Mouse (Mus musculus) cortical plate, adult 2 months (tissue): ENCODE data around the gene Traf3ip2. TPM values are rescaled to one million over a fixed set of nuclear protein-coding genes. Genes with fewer than 3 reads are reported as not detected.

Experiments used
- H3K27ac ChIP-seq: fragments of 200-500 bp; 2 replicates; pipeline ENCODE4 v1.5.1; 2012; ENCODE audit warnings: low read length, control low read depth, inconsistent platforms; ENCODE audit not compliant: insufficient read depth
- H3K4me1 ChIP-seq: fragments of 200-500 bp; 2 replicates; pipeline ENCODE4 v1.6.1; 2011; ENCODE audit warnings: low read length; ENCODE audit not compliant: control insufficient read depth, insufficient read depth
- H3K4me3 ChIP-seq: fragments of 200-500 bp; 2 replicates; pipeline ENCODE4 v1.5.1; 2011; ENCODE audit warnings: mild to moderate bottlenecking, low read length, control low read depth; ENCODE audit not compliant: insufficient read depth
- CTCF ChIP-seq: fragments of 200-500 bp; IDR thresholded peaks from 2 replicates; pipeline ENCODE4 v1.5.1; 2011; ENCODE audit warnings: mild to moderate bottlenecking, control low read depth, low read length; ENCODE audit not compliant: insufficient read depth; ENCODE audit errors: extremely low read depth
- POLR2A ChIP-seq: fragments of 200-500 bp; IDR thresholded peaks from 2 replicates; pipeline ENCODE4 v1.6.1; 2011; ENCODE audit warnings: mild to moderate bottlenecking, low read length, control low read depth; ENCODE audit not compliant: insufficient read depth; ENCODE audit errors: extremely low read depth
- polyA plus RNA-seq: library from polyadenylated mRNA; depleted of rRNA; stranded (reverse); fragments of >200 nt; gene quantifications from 2 replicates; pipeline ENCODE4 v1.2.3, GENCODE M21; 2012

Traf3ip2 gene
- polyA plus RNA-seq, 1 experiment, result 1.3 TPM

- Histone ChIP-seq H3K4me1 (no peaks in the 10 kb centered on the region), H3K4me3 (no peak overlapping the region), H3K27ac (no peak overlapping the region)
- no peak for TF ChIP-seq POLR2A
- no peak for TF ChIP-seq CTCF
Observed at GRCm38 (mm10) chr10:39599601-39600000, 13.1 kb upstream of the Traf3ip2 start.

DNA sequence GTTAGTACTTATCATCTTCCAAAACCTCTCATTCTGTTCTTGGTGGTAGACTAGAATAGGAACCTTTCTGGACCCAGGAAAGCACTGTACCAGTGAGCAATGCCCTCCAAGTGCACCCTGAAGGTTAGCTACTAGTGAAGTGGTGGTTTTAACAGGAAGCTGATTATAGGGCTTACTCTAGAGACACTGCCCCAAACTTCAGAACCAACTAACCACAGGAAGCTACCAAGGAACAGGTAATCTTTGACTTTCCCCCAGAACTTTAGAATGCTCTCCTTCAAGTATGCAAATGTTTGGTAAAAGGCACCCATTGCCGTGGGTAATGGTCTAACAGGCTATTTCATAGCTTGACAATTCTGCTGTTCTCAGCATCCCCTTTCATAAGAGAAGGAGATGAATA, 12.6 kb upstream of the Traf3ip2 start:
- Histone ChIP-seq H3K27ac (no peak overlapping the region), H3K4me3 (no peak overlapping the region), H3K4me1 (no peaks in the 10 kb centered on the region)
- no peak for TF ChIP-seq CTCF

- Histone ChIP-seq H3K4me3 (no peak overlapping the region), H3K27ac (no peak overlapping the region), H3K4me1 (no peaks in the 10 kb centered on the region)
- TF ChIP-seq POLR2A, result no peak
- no peak for TF ChIP-seq CTCF
Observed at GRCm38 (mm10) chr10:39601068-39601467, 11.7 kb upstream of the Traf3ip2 start.

- no peak overlapping the region for H3K4me3 ChIP-seq
- TF ChIP-seq CTCF (no peak), POLR2A (no peak)
- no peaks in the 10 kb centered on the region for H3K4me1 ChIP-seq
- H3K27ac ChIP-seq, result no peak overlapping the region
Observed at GRCm38 (mm10) chr10:39606434-39606833, 6.3 kb upstream of the Traf3ip2 start.

- TF ChIP-seq CTCF (no peak), POLR2A (no peak)
- Histone ChIP-seq H3K4me1 (no peaks in the 10 kb centered on the region), H3K4me3 (no peak overlapping the region), H3K27ac (no peak overlapping the region)
Observed at GRCm38 (mm10) chr10:39611234-39611633, 1.5 kb upstream of the Traf3ip2 start.

DNA sequence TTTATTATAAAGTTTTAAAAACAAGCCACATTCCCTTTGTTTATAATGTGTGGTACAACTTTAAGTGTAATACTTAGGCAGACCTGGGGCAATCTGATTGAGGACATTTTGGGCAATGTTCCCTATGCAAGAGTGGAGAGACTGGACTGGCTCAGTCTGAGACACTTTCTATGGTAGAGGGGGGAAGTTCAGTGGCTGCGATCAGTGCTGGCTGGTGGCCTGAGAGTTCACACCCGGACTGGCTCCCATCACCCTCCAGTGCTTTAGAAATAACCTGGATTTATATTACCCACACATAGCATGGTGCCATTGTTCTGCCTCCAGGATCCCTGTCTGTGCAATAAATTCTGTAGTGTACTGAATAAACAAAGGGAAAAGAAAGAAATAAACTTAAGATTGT, 603 bp upstream of the Traf3ip2 start:
- TF ChIP-seq POLR2A (no peak), CTCF (no peak)
- Histone ChIP-seq H3K4me1 (no peaks in the 10 kb centered on the region), H3K4me3 (no peak overlapping the region), H3K27ac (no peak overlapping the region)

DNA sequence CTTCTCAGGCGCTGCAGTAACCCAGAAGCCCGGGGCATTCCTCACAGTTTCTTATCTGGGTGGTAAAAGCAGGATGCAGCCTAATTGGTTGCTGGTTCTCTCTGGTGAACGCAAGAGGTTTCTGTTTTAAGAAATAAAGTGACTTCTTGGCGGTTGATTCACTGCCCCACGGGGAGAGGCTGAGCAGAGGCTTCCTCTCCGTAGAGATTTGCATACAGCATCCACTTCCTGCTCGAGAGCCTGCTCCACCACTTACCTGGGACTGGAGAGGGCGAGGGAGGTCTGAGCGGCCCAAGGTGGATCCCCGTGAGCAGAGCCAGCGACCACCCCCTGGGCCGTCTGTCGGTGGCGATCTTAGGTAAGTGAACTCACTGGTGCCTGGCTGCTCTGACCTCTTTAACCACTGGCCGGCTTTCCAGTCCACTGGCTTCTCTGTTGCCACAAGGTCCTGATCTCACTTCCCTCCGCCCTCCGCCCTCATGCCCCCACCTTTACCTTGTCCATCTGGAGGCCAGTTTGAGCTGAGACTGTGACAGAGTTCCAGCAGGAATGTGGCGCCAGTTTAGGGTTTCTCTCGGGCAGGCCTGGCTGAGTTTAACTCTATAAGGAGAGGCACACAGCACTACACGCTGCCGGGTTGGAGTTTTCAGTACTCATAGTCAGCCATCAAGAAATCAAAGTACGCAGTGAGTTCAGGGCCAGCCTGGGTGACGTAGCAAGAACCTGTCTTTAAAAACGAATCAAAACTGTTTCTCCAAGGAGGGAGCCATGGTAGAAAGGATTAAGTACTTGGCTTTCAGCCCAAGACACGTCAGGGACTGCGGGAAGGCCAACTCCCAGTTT, 476 bp downstream of the Traf3ip2 start:
- no peaks in the 10 kb centered on the region for H3K4me1 ChIP-seq
- H3K4me3 ChIP-seq, result 0 out of 2 replicates have a peak overlapping the region, but pooled peaks have one; percentile 6
- TF ChIP-seq POLR2A, result no peak
- no peak for TF ChIP-seq CTCF
- 0 out of 2 replicates have a peak overlapping the region, but pooled peaks have one; percentile 0 for H3K27ac ChIP-seq

- Histone ChIP-seq H3K27ac (no peak overlapping the region), H3K4me1 (no peaks in the 10 kb centered on the region), H3K4me3 (no peak overlapping the region)
- no peak for TF ChIP-seq CTCF
- no peak for TF ChIP-seq POLR2A
Observed at GRCm38 (mm10) chr10:39613973-39614372, 1.2 kb downstream of the Traf3ip2 start.

DNA sequence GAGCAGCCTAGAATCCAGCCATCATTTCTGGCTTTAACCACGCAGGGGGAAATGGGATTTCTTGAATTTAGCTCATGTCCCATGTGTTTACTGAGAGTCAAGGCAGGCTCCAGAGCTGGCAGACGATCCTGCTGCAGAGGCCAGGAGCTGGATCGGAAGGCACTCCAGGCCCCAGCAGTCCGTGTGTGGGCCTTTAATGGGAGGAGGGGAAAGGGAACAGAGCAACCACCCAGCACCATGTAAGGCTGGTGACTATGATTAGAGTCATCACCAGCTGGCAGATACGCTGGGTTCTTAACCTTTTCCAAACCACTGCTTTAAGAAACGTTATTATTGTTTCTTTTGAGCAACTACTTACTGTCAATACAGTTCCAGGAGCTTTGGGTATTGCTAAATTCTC, 1.9 kb downstream of the Traf3ip2 start:
- no peaks in the 10 kb centered on the region for H3K4me1 ChIP-seq
- TF ChIP-seq CTCF (no peak), POLR2A (no peak)
- H3K4me3 ChIP-seq, result no peak overlapping the region
- no peak overlapping the region for H3K27ac ChIP-seq

DNA sequence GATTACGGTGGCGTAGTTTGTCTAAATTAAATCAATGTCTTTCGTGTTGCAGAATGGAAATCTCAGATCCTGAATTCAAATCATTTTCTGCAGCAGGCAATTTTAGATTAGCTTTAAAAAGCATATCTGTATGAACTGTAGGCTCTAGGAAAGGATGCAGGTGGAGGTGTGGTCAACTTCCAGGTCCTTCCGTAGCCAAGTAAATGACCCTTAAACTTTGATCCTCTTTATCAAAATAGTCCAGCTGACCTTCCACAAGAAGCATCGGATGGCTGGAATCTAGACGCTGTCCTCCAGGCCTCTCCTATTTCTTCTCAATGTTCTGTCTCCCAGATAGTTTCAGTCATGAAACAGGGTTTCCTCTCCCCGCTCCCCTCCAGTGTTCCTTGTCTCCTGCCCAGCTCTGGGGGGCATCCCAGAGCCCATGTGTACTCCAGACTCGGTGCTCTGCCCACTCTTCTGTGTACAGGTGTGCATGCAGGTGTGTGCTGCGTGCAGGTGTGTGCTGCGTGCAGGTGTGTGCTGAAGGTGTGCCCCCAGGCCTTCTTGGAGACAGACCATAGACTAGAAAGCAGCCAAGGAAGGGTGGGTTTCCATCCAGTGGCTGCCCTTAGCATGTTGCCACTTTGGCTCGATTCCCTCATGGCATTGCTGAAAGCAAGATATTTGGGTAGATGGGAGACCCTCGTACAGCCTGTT, 2.9 kb downstream of the Traf3ip2 start:
- no peaks in the 10 kb centered on the region for H3K4me1 ChIP-seq
- TF ChIP-seq CTCF (no peak), POLR2A (no peak)
- H3K4me3 ChIP-seq, result no peak overlapping the region
- H3K27ac ChIP-seq, result no peak overlapping the region
